Mouse (Mus musculus): ENCODE measurements around the gene AK157302. TPM values are rescaled to one million over a fixed set of nuclear protein-coding genes. Genes with fewer than 3 reads are reported as not detected.
"Not testable (repeated sequence)": the region's sequence is repeated elsewhere in the genome, so short reads cannot be mapped to it uniquely, and the experiment has no call there.

The AK157302 gene
- 0.10 and 0.42 TPM in 2 replicates for polyA plus RNA-seq (2015; fragmentation: Nextera tagmentation; extraction: Ambion mirVana)

DNA sequence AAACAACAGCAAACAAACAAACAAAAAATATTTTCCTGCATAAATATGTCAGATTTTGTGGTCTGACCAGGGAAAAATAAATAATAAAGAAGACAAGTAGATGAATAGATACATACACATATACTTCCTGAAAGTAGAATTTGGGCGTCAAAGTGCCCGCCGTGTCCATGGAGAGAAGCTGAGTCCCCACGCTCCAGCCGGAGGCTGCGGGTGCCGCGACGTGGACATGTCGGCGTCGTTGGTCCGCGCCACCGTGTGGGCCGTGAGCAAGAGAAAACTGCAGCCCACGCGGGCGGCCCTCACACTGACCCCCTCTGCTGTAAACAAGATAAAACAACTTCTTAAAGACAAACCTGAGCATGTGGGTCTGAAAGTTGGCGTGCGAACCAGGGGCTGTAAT lies at the start of gene AK157302:
TSS of gene AK157302 (plus strand) at position 144 of the 400 bp plus-strand sequence.
- no peaks in the 10 kb centered on the region for H3K36me3 ChIP-seq
- no peak within 1 kb of the TSS for H3K4me3 ChIP-seq (replicated peaks)
- H3K4me1 ChIP-seq: no peaks in the 10 kb centered on the region
- H3K9ac ChIP-seq: no peak within 1 kb of the TSS
- H3K9me3 ChIP-seq (replicated peaks): no peaks in the 10 kb centered on the region
- no peak within 1 kb of the TSS for H3K27ac ChIP-seq
- no peak for ATAC-seq (replicated peaks; ENCODE audit: low FRiP score)
- 94% methylated on average over 21 of the region's 21 CpGs for WGBS
- H3K4me2 ChIP-seq: no peak within 1 kb of the TSS
- H3K27me3 ChIP-seq: no peaks in the 10 kb centered on the region

DNA sequence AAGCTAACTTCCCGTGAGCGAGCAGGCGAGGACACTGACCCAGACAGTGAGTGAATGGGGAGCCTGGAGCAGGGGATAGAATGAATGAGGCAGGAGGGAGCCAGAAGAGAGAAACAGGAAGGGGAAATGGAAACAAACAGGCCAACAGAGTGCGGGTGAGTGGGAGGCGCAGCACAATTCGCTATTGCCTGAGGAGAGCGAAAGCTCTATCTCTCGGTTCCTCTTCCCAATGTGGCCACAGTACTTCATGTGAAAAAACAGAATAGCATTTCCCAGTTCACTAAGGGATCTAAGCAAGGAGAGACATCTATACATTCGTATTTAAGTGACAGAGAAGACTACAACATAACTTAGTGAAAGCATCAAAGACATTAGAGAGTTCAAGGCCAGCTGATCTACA lies 48.2 kb upstream of the AK157302 start:
- no peak overlapping the region for H3K4me3 ChIP-seq (replicated peaks)
- H3K27ac ChIP-seq: no peak overlapping the region
- 90% methylated on average over 9 of the region's 9 CpGs for WGBS
- H3K4me1 ChIP-seq: 0 out of 2 replicates have a peak, but pooled peaks cover 2% of the 10 kb centered on the region
- H3K9me3 ChIP-seq (replicated peaks): no peaks in the 10 kb centered on the region
- no peak overlapping the region for H3K9ac ChIP-seq
- peaks cover 79% of the 10 kb centered on the region for H3K36me3 ChIP-seq
- H3K27me3 ChIP-seq: no peaks in the 10 kb centered on the region
- no peak overlapping the region for H3K4me2 ChIP-seq
- no peak for ATAC-seq (replicated peaks; ENCODE audit: low FRiP score)

DNA sequence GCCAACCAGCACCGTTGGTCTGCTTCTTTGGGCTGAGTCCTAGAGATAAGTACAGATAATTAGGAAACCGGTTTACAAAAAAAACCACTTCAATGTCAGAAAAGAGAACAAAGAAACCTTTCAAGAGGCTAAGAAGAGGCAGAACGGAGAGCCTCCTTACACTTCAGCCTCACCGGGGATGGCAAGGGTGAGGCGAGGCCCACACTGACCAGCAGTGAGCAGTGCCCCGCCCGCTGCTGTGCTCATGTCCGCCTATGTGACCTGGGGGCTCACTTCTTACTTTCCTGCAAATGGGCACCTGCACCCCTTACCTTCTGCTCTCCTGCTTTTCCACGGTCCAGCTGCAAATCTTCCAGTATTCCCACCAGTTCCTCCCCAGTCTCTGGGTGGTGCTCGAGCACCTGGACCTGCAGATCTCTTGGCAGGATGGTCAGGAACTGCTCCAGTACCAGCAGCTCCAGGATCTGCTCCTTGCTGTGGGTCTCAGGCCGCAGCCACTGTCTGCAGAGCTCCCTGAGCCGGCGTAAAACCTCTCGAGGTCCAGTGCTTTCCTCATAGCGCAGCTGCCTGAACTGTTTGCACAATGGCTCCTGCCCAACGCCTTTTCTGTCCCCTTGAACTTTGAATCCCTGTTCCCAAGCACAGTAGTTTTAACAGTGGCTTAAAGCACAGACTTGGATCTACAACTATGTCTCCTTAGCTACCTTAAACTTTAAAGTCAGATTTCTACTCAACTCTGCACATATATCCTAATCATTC lies 47.0 kb upstream of the AK157302 start:
- 87% methylated on average over 16 of the region's 16 CpGs for WGBS
- no peak overlapping the region for H3K4me3 ChIP-seq (replicated peaks)
- peaks cover 73% of the 10 kb centered on the region for H3K36me3 ChIP-seq
- no peak overlapping the region for H3K9ac ChIP-seq
- no peaks in the 10 kb centered on the region for H3K9me3 ChIP-seq (replicated peaks)
- no peak for ATAC-seq (replicated peaks; ENCODE audit: low FRiP score)
- H3K4me2 ChIP-seq: no peak overlapping the region
- no peak overlapping the region for H3K27ac ChIP-seq
- peaks cover 12% of the 10 kb centered on the region for H3K4me1 ChIP-seq
- H3K27me3 ChIP-seq: no peaks in the 10 kb centered on the region

DNA sequence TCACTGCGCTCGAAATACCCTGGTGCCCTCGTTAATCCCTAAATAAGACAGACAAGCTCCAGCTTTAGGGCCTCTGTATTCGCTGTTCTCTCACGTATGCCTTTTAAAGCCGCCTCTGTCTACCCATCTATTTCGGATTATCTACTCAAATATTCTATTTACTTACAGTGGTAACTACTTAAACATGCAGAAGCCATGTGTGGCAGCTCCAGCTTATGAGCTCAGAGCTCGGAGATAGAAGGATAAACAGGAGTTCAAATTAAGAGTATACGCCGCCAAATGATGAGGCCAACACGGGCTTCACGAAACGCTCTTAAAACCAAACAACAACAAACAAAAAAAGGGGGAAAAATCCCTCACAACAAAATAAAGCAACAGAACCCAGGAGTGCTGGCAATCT lies 42.0 kb upstream of the AK157302 start:
- no peak for ATAC-seq (replicated peaks; ENCODE audit: low FRiP score)

DNA sequence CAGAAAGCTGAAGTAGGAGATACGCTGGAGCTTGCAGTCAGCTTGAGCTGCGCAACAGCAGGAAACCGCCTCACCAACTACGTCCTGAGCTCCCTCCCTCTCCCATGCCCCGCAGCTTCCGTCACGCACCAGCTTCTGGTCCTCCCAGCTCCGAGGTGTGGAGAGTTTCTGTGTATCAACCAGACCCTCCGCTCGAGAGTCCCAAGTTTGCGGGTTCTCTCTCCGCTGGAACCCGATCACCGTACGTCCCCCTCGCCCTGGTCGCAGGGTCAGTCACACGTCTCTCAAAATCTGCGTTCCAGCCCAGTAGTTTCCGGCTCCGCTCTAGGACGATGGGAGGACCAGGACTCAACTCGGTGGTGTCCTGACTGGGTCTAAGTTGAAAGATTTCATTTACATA lies 41.6 kb upstream of the AK157302 start, which contains the start of gene Zscan26:
TSS of gene Zscan26 (minus strand) at position 282 of the 400 bp plus-strand sequence.
- ATAC-seq (replicated peaks; ENCODE audit: low FRiP score): peak; percentile 94
- peaks cover 19% of the 10 kb centered on the region for H3K4me1 ChIP-seq
- no peaks in the 10 kb centered on the region for H3K9me3 ChIP-seq (replicated peaks)
- peak within 1 kb of the TSS; percentile 79 for H3K9ac ChIP-seq
- under 1% methylated on average over 23 of the region's 23 CpGs for WGBS
- H3K27ac ChIP-seq: peak within 1 kb of the TSS; percentile 87
- peaks cover 4% of the 10 kb centered on the region; the same call in 1 of the 2 replicates for H3K27me3 ChIP-seq
- peak within 1 kb of the TSS; percentile 84 for H3K4me3 ChIP-seq (replicated peaks)
- H3K4me2 ChIP-seq: peak within 1 kb of the TSS; percentile 65
- peaks cover 20% of the 10 kb centered on the region for H3K36me3 ChIP-seq

More for the DNA sequence above, 42.0 kb upstream of the AK157302 start:
- Histone ChIP-seq H3K9ac (peak overlapping the region; percentile 79), H3K4me3 (replicated peaks) (peak overlapping the region; percentile 84), H3K9me3 (replicated peaks) (no peaks in the 10 kb centered on the region), H3K27me3 (peaks cover 4% of the 10 kb centered on the region; the same call in 1 of the 2 replicates), H3K4me2 (peak overlapping the region; percentile 65), H3K4me1 (peaks cover 19% of the 10 kb centered on the region), H3K27ac (peak overlapping the region; percentile 87), H3K36me3 (peaks cover 24% of the 10 kb centered on the region)
- WGBS: 2% methylated on average over 13 of the region's 13 CpGs

DNA sequence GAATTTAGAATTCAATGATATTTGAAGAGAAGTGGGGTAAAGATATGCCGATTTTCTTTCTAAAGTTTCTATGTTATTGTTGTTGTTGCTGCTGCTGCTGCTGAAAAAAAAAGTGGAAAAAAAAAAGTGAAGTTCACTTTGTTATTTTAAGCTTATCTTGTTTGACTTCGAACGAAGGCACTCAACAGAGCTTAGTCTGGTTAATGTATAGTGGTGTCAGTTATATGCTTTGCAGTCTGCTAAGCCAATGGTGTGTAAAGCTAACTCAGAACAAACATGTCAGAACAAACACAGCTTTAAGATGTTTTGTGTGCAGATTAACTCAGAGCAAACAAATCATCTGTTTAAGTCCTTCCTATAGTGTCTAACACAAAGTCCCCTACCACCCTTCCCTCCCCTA lies 40.9 kb upstream of the AK157302 start:
- Histone ChIP-seq H3K27ac (peak overlapping the region; percentile 87; the same call in 1 of the 2 replicates), H3K9ac (no peak overlapping the region), H3K9me3 (replicated peaks) (no peaks in the 10 kb centered on the region), H3K36me3 (peaks cover 13% of the 10 kb centered on the region; the same call in 1 of the 2 replicates), H3K4me1 (peaks cover 19% of the 10 kb centered on the region), H3K4me3 (replicated peaks) (peak overlapping the region; percentile 84; the same call in 1 of the 2 replicates), H3K27me3 (peaks cover 4% of the 10 kb centered on the region; the same call in 1 of the 2 replicates), H3K4me2 (peak overlapping the region; percentile 65)
- no peak for ATAC-seq (replicated peaks; ENCODE audit: low FRiP score)
- WGBS: 69% methylated on average over 3 of the region's 3 CpGs

DNA sequence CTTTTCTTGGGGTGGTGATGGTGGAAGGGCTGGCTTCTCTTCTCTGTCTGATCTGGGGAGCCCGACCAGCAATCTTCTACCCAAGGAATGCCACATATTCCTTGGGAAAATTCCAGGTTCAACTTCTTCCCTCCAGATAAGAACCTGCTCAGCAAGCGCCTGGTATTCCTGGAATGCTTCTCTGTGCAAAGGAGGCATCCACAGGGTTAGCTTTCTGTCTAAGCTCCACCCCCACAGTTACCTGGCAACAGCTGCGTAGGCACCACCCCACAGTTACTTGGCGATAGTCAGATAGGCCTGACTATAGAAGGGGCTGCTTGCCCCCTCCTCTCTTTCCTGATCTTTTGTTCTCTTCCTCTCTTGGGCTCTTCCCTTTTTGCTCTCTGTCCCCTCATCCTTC lies 38.7 kb upstream of the AK157302 start:
- ATAC-seq (replicated peaks; ENCODE audit: low FRiP score): peak; percentile 77
- Histone ChIP-seq H3K27me3 (peaks cover 11% of the 10 kb centered on the region; the same call in 1 of the 2 replicates), H3K9me3 (replicated peaks) (no peaks in the 10 kb centered on the region), H3K4me2 (no peak overlapping the region), H3K36me3 (peaks cover 3% of the 10 kb centered on the region; the same call in 1 of the 2 replicates), H3K4me3 (replicated peaks) (no peak overlapping the region), H3K27ac (no peak overlapping the region), H3K9ac (no peak overlapping the region), H3K4me1 (peaks cover 17% of the 10 kb centered on the region)
- 12% methylated on average over 4 of the region's 4 CpGs for WGBS

DNA sequence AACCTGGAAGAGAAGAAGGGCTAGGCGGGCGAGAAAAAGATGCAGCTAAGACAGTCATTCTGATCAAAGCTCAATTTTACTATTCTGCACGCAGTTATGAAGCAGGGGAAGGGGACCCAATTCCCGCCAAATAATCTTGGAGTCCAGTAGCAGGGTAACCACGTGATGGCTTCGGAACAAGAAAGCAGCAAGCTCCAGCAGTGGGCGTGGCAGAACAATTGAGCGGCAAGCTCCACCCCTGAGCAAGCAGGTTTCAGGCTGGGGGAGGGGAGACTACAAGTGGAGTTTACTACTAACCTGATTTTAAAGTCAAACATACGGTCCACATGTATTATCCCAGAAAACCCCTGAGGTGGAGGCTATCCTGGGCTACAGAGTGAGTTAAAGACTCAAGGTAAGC lies 32.5 kb upstream of the AK157302 start:
- 52% methylated on average over 9 of the region's 9 CpGs for WGBS
- ATAC-seq (replicated peaks; ENCODE audit: low FRiP score); H3K4me3 ChIP-seq (replicated peaks); H3K4me2 ChIP-seq; H3K9ac ChIP-seq; H3K9me3 ChIP-seq (replicated peaks); H3K4me1 ChIP-seq; H3K27ac ChIP-seq; H3K36me3 ChIP-seq: not testable (repeated sequence)
- H3K27me3 ChIP-seq: peaks cover 15% of the 10 kb centered on the region; the same call in 1 of the 2 replicates

DNA sequence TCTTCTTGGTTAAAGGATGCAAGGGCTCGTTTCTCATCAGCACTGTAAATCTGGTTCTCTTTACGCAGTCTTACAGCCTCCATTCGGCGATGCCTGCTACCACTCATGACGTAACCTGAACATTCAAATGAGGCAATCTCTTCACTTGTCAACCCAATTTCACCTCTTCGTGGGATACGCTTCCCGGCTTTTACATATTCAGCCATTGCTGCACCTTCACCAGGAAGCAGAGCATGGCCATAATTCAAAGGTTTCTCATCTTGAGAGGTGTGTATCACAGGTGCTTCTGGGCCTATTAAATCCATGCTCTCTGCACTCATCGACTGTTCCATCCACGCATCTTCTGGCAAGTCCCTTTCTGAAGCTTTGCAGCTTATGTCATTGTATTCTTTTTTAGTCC lies 27.7 kb upstream of the AK157302 start:
- H3K9me3 ChIP-seq (replicated peaks): no peaks in the 10 kb centered on the region
- no peak overlapping the region for H3K4me3 ChIP-seq (replicated peaks)
- no peak overlapping the region for H3K27ac ChIP-seq
- H3K4me2 ChIP-seq: no peak overlapping the region
- H3K36me3 ChIP-seq: no peaks in the 10 kb centered on the region
- H3K27me3 ChIP-seq: peaks cover 29% of the 10 kb centered on the region
- H3K4me1 ChIP-seq: peaks cover 4% of the 10 kb centered on the region; the same call in 1 of the 2 replicates
- no peak for ATAC-seq (replicated peaks; ENCODE audit: low FRiP score)
- no peak overlapping the region for H3K9ac ChIP-seq
- WGBS: 82% methylated on average over 10 of the region's 10 CpGs

DNA sequence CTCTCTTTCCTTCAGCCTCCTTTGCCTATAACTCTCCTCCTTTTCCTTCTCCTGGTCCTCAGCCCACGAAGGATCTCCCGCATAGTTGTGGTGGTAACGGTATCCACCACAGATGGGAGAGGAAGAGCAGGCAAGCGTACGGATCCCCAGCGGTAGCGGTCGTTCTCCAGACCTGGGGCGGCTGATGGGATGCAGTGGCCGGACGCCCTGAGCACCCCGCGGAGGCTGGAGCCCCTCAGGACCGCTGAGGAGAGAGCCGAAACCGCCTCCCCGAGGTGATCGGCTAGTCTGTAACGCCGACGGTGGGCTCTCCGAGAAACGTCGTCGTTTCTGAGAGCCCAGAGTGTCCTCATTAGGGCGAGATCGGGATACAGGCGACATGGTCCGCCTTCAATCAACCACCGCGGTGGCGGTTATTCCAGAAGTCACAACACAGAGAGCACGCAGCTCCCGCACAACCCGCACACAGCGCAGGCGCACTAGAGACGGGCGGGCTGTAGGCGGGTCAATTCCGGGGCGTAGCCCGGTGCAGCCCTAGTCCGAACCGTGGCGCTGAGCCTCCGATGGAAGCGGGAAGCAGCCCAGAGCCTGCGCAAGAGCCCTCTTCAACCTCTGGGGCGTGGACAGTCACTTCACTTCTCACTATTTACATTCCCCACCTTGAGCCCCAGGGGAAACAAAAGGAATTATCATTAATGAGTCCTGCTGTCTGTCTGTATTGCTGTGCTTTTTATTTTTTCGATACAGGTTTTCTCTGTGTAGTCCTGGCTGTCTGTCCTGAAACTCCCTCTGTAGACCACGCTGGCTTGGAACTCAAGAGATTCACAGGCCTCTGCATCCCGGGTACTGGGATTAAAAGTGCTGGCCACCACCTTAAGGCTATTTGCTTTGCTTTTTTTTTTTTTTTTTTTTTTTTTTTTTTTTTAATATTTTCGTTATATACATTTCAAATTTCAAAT lies 26.7 kb upstream of the AK157302 start, which contains the start of gene Nkapl:
TSS of gene Nkapl (minus strand) at position 449 of the 959 bp plus-strand sequence.
- Histone ChIP-seq H3K9me3 (replicated peaks) (no peaks in the 10 kb centered on the region), H3K27ac (0 out of 2 replicates have a peak within 1 kb of the TSS, but pooled peaks have one; percentile 20), H3K4me1 (peaks cover 4% of the 10 kb centered on the region; the same call in 1 of the 2 replicates), H3K36me3 (no peaks in the 10 kb centered on the region), H3K9ac (peak within 1 kb of the TSS; percentile 63), H3K4me3 (replicated peaks) (peak within 1 kb of the TSS; percentile 64), H3K4me2 (peak within 1 kb of the TSS; percentile 93), H3K27me3 (peaks cover 29% of the 10 kb centered on the region)
- peak; percentile 99 for ATAC-seq (replicated peaks; ENCODE audit: low FRiP score)
- under 1% methylated on average over 54 of the region's 54 CpGs for WGBS

DNA sequence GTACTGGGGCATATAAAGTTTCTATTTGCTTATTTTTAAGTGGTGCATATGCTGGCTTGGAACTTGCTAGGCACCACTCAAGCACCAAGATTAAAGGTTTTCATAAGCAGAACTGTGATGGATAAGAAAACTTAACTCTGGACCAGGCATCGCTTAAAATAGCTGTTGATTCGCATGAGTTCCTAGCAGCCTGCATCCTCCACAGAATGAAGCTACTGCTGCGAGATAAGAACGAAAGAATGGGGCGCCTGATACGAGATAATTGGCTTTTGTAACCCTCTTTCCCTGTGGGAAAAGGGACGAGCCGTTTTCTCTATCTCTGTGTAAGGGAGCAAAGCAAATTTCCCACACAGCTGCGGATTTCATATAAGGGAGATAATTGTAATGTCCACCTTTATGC lies 25.9 kb upstream of the AK157302 start:
- peaks cover 29% of the 10 kb centered on the region for H3K27me3 ChIP-seq
- no peaks in the 10 kb centered on the region for H3K9me3 ChIP-seq (replicated peaks)
- ATAC-seq (replicated peaks; ENCODE audit: low FRiP score): no peak
- H3K4me3 ChIP-seq (replicated peaks): peak overlapping the region; percentile 64; the same call in 1 of the 2 replicates
- H3K36me3 ChIP-seq: no peaks in the 10 kb centered on the region
- H3K4me2 ChIP-seq: peak overlapping the region; percentile 93
- WGBS: 39% methylated on average over 9 of the region's 9 CpGs
- no peak overlapping the region for H3K9ac ChIP-seq
- H3K4me1 ChIP-seq: peaks cover 4% of the 10 kb centered on the region; the same call in 1 of the 2 replicates
- H3K27ac ChIP-seq: no peak overlapping the region
